ENCODE assay signal across 26 mouse cellular contexts in genomic region chr2:166189191-166189590, GRCm38 (mm10). TPM values are rescaled to one million over a fixed set of nuclear protein-coding genes. Genes with fewer than 3 reads are reported as not detected.
DNase-seq lines count a peak whose midpoint lies in the region; ATAC-seq lines count a peak whose summit lies in the region.
"Had no signal": no experiment of that assay in that cellular context is flagged by ENCODE, and none has a peak within 500 bp of the region (broad histone marks: within the 10 kb centered on the region; RNA-seq: fewer than 3 reads in every experiment).

No protein-coding gene starts in this region.

- H3K9me3 ChIP-seq in heart, embryonic 10.5 days, result no peaks in the 10 kb centered on the region
- peaks cover 4% of the 10 kb centered on the region; the same call in 1 of the 2 replicates for H3K9me3 ChIP-seq in embryonic facial prominence, embryonic 10.5 days
- H3K9me3 ChIP-seq: embryonic facial prominence, embryonic 13.5 days had no signal

- no peaks in the 10 kb centered on the region for H3K79me2 ChIP-seq in macrophage (ENCODE audit: inconsistent target)

- peak; percentile 91 for DNase-seq in heart, adult 11 months
- DNase-seq in heart, embryonic 10.5 days (ENCODE audit: low spot score), result no peak
- no peak for DNase-seq in embryonic facial prominence, embryonic 10.5 days (ENCODE audit: low spot score)
- DNase-seq: adrenal gland, adult 8-10 months; adrenal gland, postnatal 14 days; adrenal gland, postnatal 36 days; B cell, adult 2 months; cerebellum, adult 11-12 months; cerebellum, adult 2 months; cerebellum, adult 9-10 months; cerebellum, postnatal 10 days; cerebellum, postnatal 25 days had no signal

- no peak overlapping the region for H3K4me3 ChIP-seq in heart, embryonic 10.5 days
- no peak overlapping the region for H3K4me3 ChIP-seq in embryonic facial prominence, embryonic 10.5 days
- H3K4me3 ChIP-seq in macrophage (ENCODE audit: inconsistent target), result no peak overlapping the region
- H3K4me3 ChIP-seq: embryonic facial prominence, embryonic 13.5 days; embryonic facial prominence, embryonic 15.5 days; erythroblast, embryonic 14.5 days; forebrain, embryonic 10.5 days; forebrain, embryonic 12.5 days had no signal

- H3K36me3 ChIP-seq in heart, embryonic 10.5 days, result no peaks in the 10 kb centered on the region
- no peaks in the 10 kb centered on the region for H3K36me3 ChIP-seq in embryonic facial prominence, embryonic 10.5 days (replicated peaks)
- H3K36me3 ChIP-seq in macrophage (ENCODE audit: inconsistent target), result no peaks in the 10 kb centered on the region
- H3K36me3 ChIP-seq: embryonic facial prominence, embryonic 13.5 days; embryonic facial prominence, embryonic 15.5 days; forebrain, embryonic 10.5 days; forebrain, embryonic 12.5 days; G1E had no signal

- ATAC-seq in inflammation-experienced regulatory T-cells, adult 6 months, result no peak
- ATAC-seq: activated CD4-positive, CD25-positive, alpha-beta regulatory T cell, adult 4 months; CD4-positive, CD25-positive, alpha-beta regulatory T cell, adult 4 months; forebrain, embryonic 14.5 days; forebrain, embryonic 16.5 days; Patski had no signal

- no peaks in the 10 kb centered on the region for H3K27me3 ChIP-seq in heart, embryonic 10.5 days (ENCODE audit: insufficient read depth, poor library complexity, severe bottlenecking)
- no peaks in the 10 kb centered on the region; the same call in 1 of the 2 replicates for H3K27me3 ChIP-seq in embryonic facial prominence, embryonic 10.5 days (replicated peaks; ENCODE audit: low read depth, poor library complexity, severe bottlenecking)
- H3K27me3 ChIP-seq: embryonic facial prominence, embryonic 13.5 days; embryonic facial prominence, embryonic 15.5 days had no signal

- 91% methylated on average over 11 of the region's 11 CpGs for WGBS in heart, embryonic 10.5 days
- 92% methylated on average over 11 of the region's 11 CpGs for WGBS in embryonic facial prominence, embryonic 10.5 days
- WGBS in macrophage (ENCODE audit: missing documents), result 97% methylated on average over 10 of the region's 11 CpGs

- H3K4me1 ChIP-seq in heart, embryonic 10.5 days, result peaks cover 57% of the 10 kb centered on the region
- peaks cover 64% of the 10 kb centered on the region for H3K4me1 ChIP-seq in embryonic facial prominence, embryonic 10.5 days

- no peak overlapping the region for H3K27ac ChIP-seq in heart, embryonic 10.5 days
- peak overlapping the region; percentile 61; the same call in 1 of the 2 replicates for H3K27ac ChIP-seq in embryonic facial prominence, embryonic 10.5 days (replicated peaks)
- H3K27ac ChIP-seq in macrophage, result peak overlapping the region; percentile 37
- H3K27ac ChIP-seq: embryonic facial prominence, embryonic 15.5 days; forebrain, embryonic 10.5 days; forebrain, embryonic 12.5 days had no signal

RNA-seq across cellular contexts. Expression of gene Sulf2, which starts 33.7 kb away (rescaled TPM):
- 94.7 and 103 TPM in 2 replicates for polyA plus RNA-seq in heart, embryonic 10.5 days (2016; fragmentation: Nextera tagmentation; extraction: Ambion mirVana)
- polyA plus RNA-seq in embryonic facial prominence, embryonic 10.5 days (2016; fragmentation: Nextera tagmentation; extraction: Ambion mirVana), result 115 and 131 TPM in 2 replicates
- 10 to 100 TPM in 17 of 26 experiments, 1 to 10 TPM in 8, under 1 TPM in 1; 0.74 to 78.5 (median 15.2) TPM for total RNA-seq in macrophage (2018; cell fraction: chromatin; rRNA removed)
- total RNA-seq in macrophage (2018; cell fraction: cytosol; rRNA removed), result 100 to 1,000 TPM in 5 of 26 experiments, 10 to 100 TPM in 21; 11.9 to 121 (median 44.9) TPM
- total RNA-seq in macrophage (2018; cell fraction: nucleus; rRNA removed), result 100 to 1,000 TPM in 7 of 26 experiments, 10 to 100 TPM in 18, 1 to 10 TPM in 1; 9.4 to 128 (median 26.3) TPM
- 81.3 to 174 TPM (median 111 TPM) in 3 replicates for polyA plus RNA-seq in macrophage (2018)
- polyA plus RNA-seq in inflammation-experienced regulatory T-cells, adult 6 months (2017; shearing (Covaris generic)), result 1 to 10 TPM; 2.5 to 3.3 (median 2.8) TPM
- total RNA-seq: CH12.LX had no signal
- polyA plus RNA-seq: G1E had no signal

Comparison
In these comparisons a context has a peak if more than half of its experiments do, and no peak if none do; other contexts are left out.
1. RNA of gene Sulf2, which starts 33.7 kb away (polyA plus RNA-seq): 81.3 to 174 TPM in macrophage, 115 to 131 TPM in embryonic facial prominence, embryonic 10.5 days and 94.7 to 103 TPM in heart, embryonic 10.5 days; 2.5 to 3.3 TPM in inflammation-experienced regulatory T-cells, adult 6 months; every median in the first group is over 10 times any median in the second.